9 mouse cellular contexts compared by ENCODE assay signal in the genomic region with DNA sequence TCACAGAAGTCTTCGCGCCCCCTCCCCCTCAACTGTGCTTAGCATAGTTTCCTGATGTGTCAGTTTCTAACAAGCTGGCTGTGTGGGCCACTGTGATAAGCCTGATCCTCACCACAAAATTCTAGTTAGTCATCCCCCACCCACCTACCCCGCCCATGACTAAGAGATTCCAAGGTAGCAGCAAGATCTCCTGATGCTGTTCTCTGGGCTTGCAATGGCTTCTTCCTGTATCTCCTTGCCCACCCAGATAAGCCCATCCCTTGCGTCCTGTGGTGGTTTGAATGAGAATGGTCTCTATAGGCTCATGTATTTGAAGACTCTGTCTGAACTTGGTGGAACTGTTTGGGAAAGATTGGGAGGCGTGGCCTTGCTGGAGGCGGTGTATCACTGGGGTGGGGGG. TPM values are rescaled to one million over a fixed set of nuclear protein-coding genes. Genes with fewer than 3 reads are reported as not detected.
DNase-seq lines count a peak whose midpoint lies in the region.
"Had no signal": no experiment of that assay in that cellular context is flagged by ENCODE, and none has a peak within 500 bp of the region (broad histone marks: within the 10 kb centered on the region; RNA-seq: fewer than 3 reads in every experiment).

No protein-coding gene starts in this region.

- DNase-seq in spleen, adult 12 weeks (ENCODE audit: low spot score), result peak; percentile 61
- no peak for DNase-seq in spleen, adult 18-20 months
- peak; percentile 70 for DNase-seq in NIH3T3 (ENCODE audit: low read depth)
- DNase-seq in induced T-regulatory cell, adult 2 months (ENCODE audit: low read depth), result peak; percentile 82
- DNase-seq in spleen, postnatal 36 days (ENCODE audit: low spot score in 2 of 2), result peak; percentile 63 to 76
- DNase-seq in kidney, adult 11 months, result no peak
- DNase-seq in layer of hippocampus, postnatal 10 days (ENCODE audit: low spot score in 2 of 2), result no peak
- DNase-seq in urinary bladder, adult 18-20 months (ENCODE audit: low spot score in 2 of 2), result no peak
- DNase-seq: thymus, adult 18-20 months had no signal

RNA-seq across cellular contexts. Expression of a gene that starts 18.4 kb away (rescaled TPM):
- under 1 TPM; 0.54 to 0.80 TPM for total RNA-seq in layer of hippocampus, postnatal 10 days (2021)

RNA-seq across cellular contexts. Expression of a gene that starts 21.9 kb away (rescaled TPM):
- 10 to 100 TPM; 72.1 to 79.2 TPM for total RNA-seq in layer of hippocampus, postnatal 10 days (2021)

RNA-seq across cellular contexts. Expression of a gene that starts 22.3 kb away (rescaled TPM):
- 100 to 1,000 TPM; 123 to 128 TPM for total RNA-seq in layer of hippocampus, postnatal 10 days (2021)

RNA-seq across cellular contexts. Expression of a gene that starts 30.7 kb away (rescaled TPM):
- 1 to 10 TPM; 2.4 to 2.9 TPM for total RNA-seq in layer of hippocampus, postnatal 10 days (2021)

RNA-seq across cellular contexts. Expression of a gene that starts 32.4 kb away (rescaled TPM):
- total RNA-seq in layer of hippocampus, postnatal 10 days (2021), result 10 to 100 TPM; 86.2 to 86.6 TPM

Comparison
In these comparisons a context has a peak if more than half of its experiments do, and no peak if none do; other contexts are left out.
1. DNase-seq: peak in spleen, adult 12 weeks (single experiment), NIH3T3 (single experiment), induced T-regulatory cell, adult 2 months (single experiment) and spleen, postnatal 36 days (2 of 2); none in spleen, adult 18-20 months (0 of 2), kidney, adult 11 months (single experiment), layer of hippocampus, postnatal 10 days (0 of 2) and urinary bladder, adult 18-20 months (0 of 2).